Mouse (Mus musculus) Patski (cell line): ENCODE results near the gene Rps6kc1. TPM values are rescaled to one million over a fixed set of nuclear protein-coding genes. Genes with fewer than 3 reads are reported as not detected.
"Not testable (repeated sequence)": the region's sequence is repeated elsewhere in the genome, so short reads cannot be mapped to it uniquely, and the experiment has no call there.

Experiments
- ATAC-seq: fragments of 100-300 bp; one replicate; pipeline ENCODE4 v1.8.0; 2021
- CTCF ChIA-PET: fragments of 350-600 bp; sonication (Branson Sonifier 250); formaldehyde crosslinking; loops from one replicate; lab custom pipeline; 2022; ENCODE audit warnings: inconsistent platforms; lab: Charles Lee
- POLR2A ChIA-PET: fragments of 350-600 bp; sonication (Branson Sonifier 250); formaldehyde crosslinking; loops from one replicate; lab custom pipeline; 2022; ENCODE audit warnings: antibody characterized with exemption, inconsistent platforms; lab: Charles Lee
- DNase-seq: peaks from one replicate; pipeline ENCODE4 v3.0.0-alpha.2; 2011; ENCODE audit warnings: low read depth, low spot score
- H3K27me3 ChIP-seq: fragments of 371-371 bp; one replicate; pipeline ENCODE4 v1.5.1; 2021
- CTCF ChIP-seq: fragments of 100-300 bp; IDR thresholded peaks from one replicate; pipeline ENCODE4 v1.5.1; 2021
- in situ Hi-C: fragments of 300-500 bp; cut with MboI; formaldehyde crosslinking; loops from 3 replicates; pipeline ENCODE4 v1.11.1; 2018; ENCODE audit warnings: low pct_unique_long_range_greater_than_20kb, mixed read lengths
- polyA plus RNA-seq: library from polyadenylated mRNA; unstranded; gene quantifications from one replicate; pipeline ENCODE4 v1.2.3, GENCODE M21; 2021

Rps6kc1 gene
- polyA plus RNA-seq, 1 experiment from 2014 or later, result 16.5 TPM

- ATAC-seq, result peak; percentile 63
- in situ Hi-C loops, result loop anchor here (25.0 kb wide), 1 partner anchor 633 kb away; no protein-coding TSS in a partner anchor
Measured at GRCm38 (mm10) chr1:190929010-190929695, 17.6 kb upstream of the Rps6kc1 start.

DNA sequence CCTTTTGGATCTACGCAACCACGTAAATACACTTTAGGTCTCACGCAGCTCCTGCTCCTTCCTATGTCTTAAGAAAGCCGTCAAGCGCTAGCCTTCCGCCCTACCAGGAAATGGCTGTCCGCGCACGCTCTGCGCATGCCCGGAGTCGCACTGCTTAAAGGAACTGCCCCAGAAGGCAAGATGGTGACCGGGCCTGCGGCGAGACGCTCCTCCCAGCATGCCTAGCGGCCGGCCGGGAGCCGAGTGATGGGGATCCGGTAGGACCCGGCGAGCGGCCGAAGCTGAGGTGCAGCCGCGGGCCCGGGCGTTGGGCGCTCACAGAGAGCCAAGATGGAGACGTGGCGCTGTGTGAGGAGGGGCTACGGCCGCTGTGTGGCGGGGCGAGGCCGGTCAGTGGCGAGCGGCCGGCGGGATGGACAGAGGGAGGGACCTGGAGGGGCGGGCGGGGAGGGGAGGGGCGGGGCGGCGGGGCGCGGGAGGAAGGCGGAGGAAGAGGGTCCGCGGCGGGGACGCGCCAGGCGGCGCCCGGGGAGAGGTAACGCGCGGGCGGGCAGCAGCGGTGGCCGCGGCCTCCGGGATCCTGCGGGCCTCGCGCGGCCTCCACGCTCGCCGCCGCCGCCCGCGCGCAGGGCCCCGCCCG is 16.9 kb upstream of the Rps6kc1 start:
- no peak for TF ChIP-seq CTCF
- in situ Hi-C loops, result loop anchor here (25.0 kb wide), 1 partner anchor 634 kb away; no protein-coding TSS in a partner anchor
- ChIA-PET CTCF (no interaction called here), POLR2A (interaction anchor here (1.0 kb wide), 1 partner anchor 17 kb away, joined by 3 read pairs; the partner anchor contains the start of gene Rps6kc1)
- ATAC-seq (peak; percentile 88), DNase-seq (peak; percentile 82)
- no peaks in the 10 kb centered on the region for H3K27me3 ChIP-seq

More at GRCm38 (mm10) chr1:190929010-190929695, 17.6 kb upstream of the Rps6kc1 start:
- ChIA-PET CTCF (no interaction called here), POLR2A (no interaction called here)
- no peak for TF ChIP-seq CTCF
- no peaks in the 10 kb centered on the region for H3K27me3 ChIP-seq
- DNase-seq, result no peak

DNA sequence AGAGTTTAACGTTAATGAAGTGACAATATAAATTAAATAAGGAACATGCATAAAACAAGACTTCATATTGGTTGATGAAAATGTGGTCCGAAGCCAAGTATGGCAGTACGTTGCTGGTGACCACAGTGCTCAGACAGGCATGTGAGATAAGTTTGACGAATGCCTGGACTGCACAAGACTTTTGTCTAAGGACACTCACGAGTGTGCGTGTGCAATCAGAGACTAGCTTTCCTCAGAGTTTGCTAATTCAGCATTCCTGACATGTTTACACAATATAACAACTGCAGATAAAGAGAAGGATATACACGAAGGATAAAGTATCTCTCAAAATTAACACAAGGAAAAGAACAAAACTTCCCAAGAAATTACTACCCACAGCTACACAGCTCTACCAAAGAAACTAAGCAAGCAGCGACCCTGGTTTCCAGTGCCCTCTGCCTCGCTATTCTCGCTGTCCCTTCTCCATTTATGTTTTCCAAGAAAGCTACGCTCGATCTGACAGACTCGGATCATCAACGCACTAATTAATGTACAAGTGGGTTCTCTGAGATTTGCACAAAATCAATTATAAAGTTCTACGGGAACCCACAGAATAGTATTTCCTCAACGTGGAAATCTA is 16.3 kb upstream of the Rps6kc1 start:
- H3K27me3 ChIP-seq, result no peaks in the 10 kb centered on the region
- in situ Hi-C loops, result loop anchor here (25.0 kb wide), 1 partner anchor 634 kb away; no protein-coding TSS in a partner anchor
- no peak for TF ChIP-seq CTCF
- ATAC-seq (peak; percentile 6), DNase-seq (no peak)
- CTCF ChIA-PET, result no interaction called here
- POLR2A ChIA-PET, result interaction anchor here (1.0 kb wide), 1 partner anchor 16 kb away, joined by 3 read pairs; the partner anchor contains the start of gene Rps6kc1

GRCm38 (mm10) chr1:190927311-190927710 is 15.7 kb upstream of the Rps6kc1 start:
- no peaks in the 10 kb centered on the region for H3K27me3 ChIP-seq
- CTCF ChIA-PET, result no interaction called here
- no peak for DNase-seq
- in situ Hi-C loops, result loop anchor here (25.0 kb wide), 1 partner anchor 635 kb away; no protein-coding TSS in a partner anchor
- POLR2A ChIA-PET, result no interaction called here
- ATAC-seq, result no peak
- no peak for TF ChIP-seq CTCF

- in situ Hi-C loops, result loop anchor here (25.0 kb wide), 1 partner anchor 637 kb away; no protein-coding TSS in a partner anchor
Measured at GRCm38 (mm10) chr1:190924812-190925211, 13.2 kb upstream of the Rps6kc1 start, which contains the start of gene Angel2. Gene Angel2, plus strand, starts transcription at chr1:190925112.

DNA sequence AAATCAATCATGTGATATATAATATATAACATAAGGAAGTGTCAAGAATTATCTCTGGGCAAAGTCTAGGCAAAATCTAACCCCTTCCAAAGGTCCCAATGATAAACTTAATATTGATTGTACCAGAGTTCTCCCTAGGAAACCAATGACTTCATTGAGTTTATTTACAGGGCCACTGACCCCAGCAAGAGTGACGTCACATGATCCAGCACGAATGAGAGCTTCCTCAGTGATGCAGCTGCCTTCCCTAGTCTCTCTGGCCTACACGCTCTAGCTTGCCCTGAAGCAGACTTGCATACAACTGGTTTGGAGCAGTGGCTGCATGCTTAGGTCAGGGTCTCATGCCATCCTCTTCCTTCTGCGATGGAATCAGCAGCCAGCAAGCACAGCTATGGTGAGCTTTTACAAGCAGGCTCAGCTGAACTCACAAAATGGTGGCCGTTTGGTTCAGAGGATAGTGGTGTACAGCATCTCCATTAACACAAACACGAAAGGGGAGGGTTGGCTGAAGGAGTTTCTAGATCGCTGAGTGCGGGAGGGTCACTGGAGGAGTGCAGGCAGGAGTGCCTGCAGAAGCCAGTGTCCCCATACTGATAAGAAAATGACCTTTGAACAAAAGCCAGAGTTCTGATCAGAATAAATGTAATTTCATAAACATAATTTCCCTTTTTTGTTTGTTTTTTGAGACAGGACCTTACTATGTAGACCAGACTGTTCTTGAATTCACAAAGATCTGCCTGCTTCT is 8.3 kb upstream of the Rps6kc1 start:
- DNase-seq (no peak), ATAC-seq (no peak)
- POLR2A ChIA-PET, result no interaction called here
- in situ Hi-C loops, result no loop called here
- CTCF ChIA-PET, result no interaction called here
- H3K27me3 ChIP-seq, result peaks cover 2% of the 10 kb centered on the region
- TF ChIP-seq CTCF, result no peak

More at GRCm38 (mm10) chr1:190924812-190925211, 13.2 kb upstream of the Rps6kc1 start, which contains the start of gene Angel2:
- DNase-seq, CTCF ChIA-PET, H3K27me3 ChIP-seq, ATAC-seq, POLR2A ChIA-PET: not testable (repeated sequence)

GRCm38 (mm10) chr1:190918938-190919337 is 7.4 kb upstream of the Rps6kc1 start:
- POLR2A ChIA-PET, result no interaction called here

DNA sequence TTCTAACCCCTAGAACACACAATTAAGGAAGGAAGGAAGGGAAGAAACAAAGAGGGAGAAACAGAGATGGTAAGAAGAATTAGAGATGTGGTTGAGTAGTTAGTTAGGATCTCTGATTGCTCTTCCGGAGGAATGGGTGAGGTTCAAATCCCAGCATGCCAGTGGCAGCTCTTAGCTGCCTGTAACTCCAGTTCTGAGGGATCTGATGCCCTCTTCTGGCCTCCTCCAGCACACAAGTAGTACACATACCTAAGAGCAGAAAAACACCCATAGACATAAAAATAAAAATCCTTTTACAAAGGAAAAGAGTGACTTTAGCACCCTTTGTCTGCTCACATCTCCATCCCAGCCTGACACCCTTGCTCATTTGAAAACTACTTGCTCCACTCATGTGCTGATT is 1.1 kb upstream of the Rps6kc1 start:
- no peaks in the 10 kb centered on the region for H3K27me3 ChIP-seq
- ATAC-seq, result no peak
- TF ChIP-seq CTCF, result no peak
- DNase-seq, result no peak
- in situ Hi-C loops, result no loop called here
- ChIA-PET CTCF (interaction anchor here (0.7 kb wide), 1 partner anchor 13 kb away, joined by 3 read pairs; no protein-coding TSS in a partner anchor), POLR2A (no interaction called here)

More at GRCm38 (mm10) chr1:190918938-190919337, 7.4 kb upstream of the Rps6kc1 start:
- in situ Hi-C loops, result no loop called here
- no peak for ATAC-seq
- DNase-seq, result no peak
- H3K27me3 ChIP-seq, result peaks cover 2% of the 10 kb centered on the region
- no peak for TF ChIP-seq CTCF
- CTCF ChIA-PET, result no interaction called here

- POLR2A ChIA-PET, result interaction anchor here (0.8 kb wide), 1 partner anchor 17 kb away, joined by 3 read pairs; no protein-coding TSS in a partner anchor
- H3K27me3 ChIP-seq, result no peaks in the 10 kb centered on the region
- ATAC-seq (peak; percentile 24), DNase-seq (no peak)
- TF ChIP-seq CTCF, result no peak
- in situ Hi-C loops, result no loop called here
- CTCF ChIA-PET, result no interaction called here
Measured at GRCm38 (mm10) chr1:190910836-190911235, 734 bp downstream of the Rps6kc1 start.

DNA sequence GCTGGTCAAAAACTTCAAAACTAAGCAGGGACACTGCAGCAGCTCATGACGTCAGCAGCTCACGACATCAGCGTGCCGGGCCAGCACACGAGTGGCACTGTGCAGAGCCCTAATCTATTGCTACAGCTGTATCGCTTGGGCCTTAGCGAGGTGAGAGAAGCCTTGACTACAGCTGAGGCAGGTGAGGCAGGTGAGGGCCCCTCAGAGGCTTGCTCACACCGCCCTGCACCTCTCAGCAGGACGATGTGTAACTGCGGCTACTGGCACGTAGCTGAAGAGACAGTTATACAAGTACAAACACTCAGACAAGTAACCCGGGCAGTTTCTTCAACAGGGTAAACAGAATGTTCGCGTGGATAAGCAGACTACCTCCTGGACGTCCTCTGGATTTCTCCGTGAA is 6.9 kb downstream of the Rps6kc1 start:
- ATAC-seq (no peak), DNase-seq (no peak)
- POLR2A ChIA-PET, result no interaction called here
- no peak for TF ChIP-seq CTCF
- CTCF ChIA-PET, result no interaction called here
- no peaks in the 10 kb centered on the region for H3K27me3 ChIP-seq
- in situ Hi-C loops, result no loop called here
